Mouse (Mus musculus) lung, postnatal 36 days (tissue): ENCODE measurements at regions not wholly inside any gene's neighbourhood (a gene's known extent, or its start where the extent isn't known, plus 50 kb on each side); places are given as distances from the start of the nearest gene placed in this dataset.

Experiments used
- DNase-seq: peaks from one replicate; pipeline ENCODE4 v3.0.0; 2022; ENCODE audit warnings: mixed read lengths

DNA sequence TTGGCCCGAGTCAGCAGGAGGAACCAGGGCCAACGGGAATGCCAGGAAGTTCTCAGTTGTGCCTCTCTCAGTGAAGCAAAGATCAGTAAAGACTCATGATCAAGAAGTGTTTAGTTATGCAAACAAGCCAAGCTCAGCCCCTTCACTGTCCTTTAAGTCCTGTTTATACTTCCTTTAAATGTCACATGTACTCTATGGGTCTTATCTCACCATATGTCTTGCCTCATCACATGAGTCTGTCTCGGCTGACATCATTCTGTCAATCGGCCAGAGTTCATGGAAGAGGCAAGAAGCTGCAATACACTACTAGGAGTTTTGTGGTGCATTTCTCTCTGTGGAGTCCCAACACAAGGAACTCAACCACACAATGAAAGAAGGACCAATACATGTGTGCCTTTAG is 71.8 kb downstream of the Scp2d1 start:
- peak; percentile 1 for DNase-seq

DNA sequence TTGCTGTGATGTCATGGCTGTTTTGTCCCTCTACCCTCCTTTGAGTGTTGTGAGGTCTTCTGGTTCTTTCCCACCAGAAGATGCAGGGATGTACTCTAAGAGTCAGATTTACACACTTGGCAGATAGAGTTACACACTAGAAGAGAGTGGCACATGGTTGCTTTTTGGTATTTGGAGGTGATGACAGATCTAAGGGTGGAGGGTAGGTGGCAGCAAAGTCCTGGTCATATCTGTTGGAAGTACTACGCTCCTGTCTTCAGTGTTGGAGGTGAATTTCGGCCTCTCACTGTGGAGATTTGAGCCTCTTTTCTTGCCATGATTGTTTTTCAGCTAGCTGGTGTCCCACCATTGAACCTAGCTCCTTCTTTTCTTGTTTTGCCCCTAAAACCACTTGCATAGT is 73.0 kb downstream of the Scp2d1 start:
- no peak for DNase-seq

DNA sequence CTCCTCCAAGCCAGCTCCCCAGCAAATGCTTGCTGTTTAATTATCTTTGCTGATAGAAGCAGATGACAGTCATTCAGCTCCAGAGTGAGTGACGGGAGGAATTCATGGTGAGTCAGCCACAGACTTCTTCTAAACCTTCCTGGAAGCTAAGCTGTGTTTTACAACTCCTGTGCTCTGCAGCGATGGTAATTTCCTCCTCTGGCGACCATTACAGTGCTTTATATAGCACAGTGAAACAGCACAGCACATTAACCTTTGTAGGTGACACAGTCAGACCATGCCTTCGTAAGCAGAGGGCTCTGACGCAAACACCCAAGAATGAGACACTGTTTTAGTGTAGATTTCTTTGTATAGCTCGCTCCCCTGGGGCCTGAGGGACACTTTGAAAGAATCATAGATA is 83.3 kb downstream of the Scp2d1 start:
- DNase-seq, result no peak

DNA sequence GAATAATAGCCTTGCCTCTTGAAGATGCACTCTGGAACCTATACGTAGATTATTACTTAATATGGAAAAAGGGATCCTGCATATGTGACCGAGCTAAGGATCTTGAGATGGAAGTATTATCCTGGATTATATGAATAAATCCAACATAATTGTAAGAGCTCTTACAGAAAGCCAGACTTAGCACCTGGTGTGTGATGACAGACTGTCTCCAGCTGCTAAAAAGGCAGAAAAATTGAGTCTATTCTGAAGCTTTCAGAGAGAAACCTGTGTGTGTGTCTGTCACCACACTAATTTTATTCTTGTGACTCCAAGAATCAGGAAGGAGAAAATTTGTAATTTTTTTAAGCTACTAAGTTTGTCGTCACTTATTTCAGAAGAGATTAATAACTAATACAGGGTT is 122.4 kb downstream of the Scp2d1 start:
- peak; percentile 4 for DNase-seq

DNA sequence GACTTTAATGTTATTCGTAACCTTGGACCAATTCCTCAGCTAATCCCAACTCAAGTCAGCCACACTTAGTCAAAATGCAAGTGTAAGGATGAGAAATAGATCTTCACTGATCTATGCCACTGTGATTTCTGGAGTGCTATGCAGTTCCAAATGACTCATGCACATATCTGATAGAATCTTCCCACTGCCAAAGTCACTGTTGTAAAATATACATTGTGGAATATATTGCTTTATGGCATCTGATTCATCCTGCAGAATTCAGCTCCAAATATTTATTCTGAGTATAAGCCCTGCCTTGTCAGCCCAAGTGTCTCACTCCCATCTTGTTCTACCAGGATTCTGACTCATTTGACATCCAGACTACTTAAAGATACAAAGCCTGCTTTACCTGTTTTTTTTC is 123.0 kb downstream of the Scp2d1 start:
- no peak for DNase-seq

DNA sequence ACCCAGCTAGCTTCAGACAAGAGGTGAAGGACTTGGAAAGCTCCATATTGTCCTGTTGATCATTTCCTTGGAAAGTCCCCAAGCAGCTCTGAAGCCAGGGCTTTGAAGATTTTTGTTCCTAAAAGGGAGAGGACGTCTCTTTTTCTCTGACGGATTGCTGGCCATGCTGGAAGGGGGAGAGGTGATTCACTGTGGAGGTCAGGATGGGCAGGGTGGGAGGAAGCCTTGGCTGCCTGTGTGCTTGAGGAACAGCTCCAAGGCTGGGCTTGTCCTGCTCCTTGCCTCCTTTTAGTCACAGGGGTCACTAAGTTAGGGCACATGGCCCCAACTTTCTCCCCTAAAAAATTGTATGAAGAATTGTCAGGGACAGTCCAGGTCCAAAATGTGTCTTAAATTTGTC is 125.8 kb downstream of the Scp2d1 start:
- DNase-seq, result no peak
